Comparison of ENCODE assay signal across 24 mouse cellular contexts in genomic region chr12:3255966-3256365, GRCm38 (mm10). TPM values are rescaled to one million over a fixed set of nuclear protein-coding genes. Genes with fewer than 3 reads are reported as not detected.
DNase-seq lines count a peak whose midpoint lies in the region; ATAC-seq and TF ChIP-seq lines count a peak whose summit lies in the region.
"Had no signal": no experiment of that assay in that cellular context is flagged by ENCODE, and none has a peak within 500 bp of the region (broad histone marks: within the 10 kb centered on the region; RNA-seq: fewer than 3 reads in every experiment).

No protein-coding gene starts in this region.

- no peak overlapping the region for H3K9ac ChIP-seq in liver, embryonic 14.5 days (replicated peaks)
- H3K9ac ChIP-seq in liver, postnatal 0 days (replicated peaks), result no peak overlapping the region
- H3K9ac ChIP-seq in neural tube, embryonic 15.5 days (replicated peaks), result no peak overlapping the region
- H3K9ac ChIP-seq: embryonic facial prominence, embryonic 15.5 days; heart, embryonic 12.5 days; hindbrain, embryonic 15.5 days had no signal

- no peak overlapping the region for H3K4me3 ChIP-seq in gastrocnemius, adult 2 months
- no peak overlapping the region for H3K4me3 ChIP-seq in liver, embryonic 14.5 days (ENCODE audit: insufficient read depth in 1 of 2, low read depth in 2 of 2, low read length in 2 of 2)
- H3K4me3 ChIP-seq in liver, postnatal 0 days (ENCODE audit: low read depth, low read length), result no peak overlapping the region
- no peak overlapping the region for H3K4me3 ChIP-seq in neural tube, embryonic 15.5 days (replicated peaks)
- H3K4me3 ChIP-seq: embryonic facial prominence, embryonic 15.5 days; erythroblast, embryonic 14.5 days; forebrain, embryonic 10.5 days; heart, embryonic 12.5 days; hindbrain, embryonic 15.5 days had no signal

- no peak overlapping the region for H3K4me2 ChIP-seq in liver, embryonic 14.5 days (ENCODE audit: low read depth)
- no peak overlapping the region for H3K4me2 ChIP-seq in liver, postnatal 0 days (ENCODE audit: low read depth, low read length)
- no peak overlapping the region for H3K4me2 ChIP-seq in neural tube, embryonic 15.5 days
- H3K4me2 ChIP-seq: embryonic facial prominence, embryonic 15.5 days; heart, embryonic 12.5 days; hindbrain, embryonic 15.5 days had no signal

- no peak for TF ChIP-seq CTCF in gastrocnemius, adult 2 months (IDR thresholded peaks at IDR 0.05)
- no peak for TF ChIP-seq CTCF in liver, embryonic 14.5 days (IDR thresholded peaks at IDR 0.05; ENCODE audit: low read depth)
- TF ChIP-seq CTCF in liver, postnatal 0 days (IDR thresholded peaks at IDR 0.05; ENCODE audit: low read depth), result no peak

- DNase-seq in adrenal gland, adult (ENCODE audit: inconsistent age in 2 of 2, low spot score in 1 of 2), result peak; percentile 40 to 85
- DNase-seq in adrenal gland, postnatal 10 days, result no peak
- no peak for DNase-seq in gastrocnemius, adult 2 months
- no peak for DNase-seq in gastrocnemius, postnatal 36 days
- DNase-seq in liver, embryonic 14.5 days (ENCODE audit: low read depth in 3 of 3, low spot score in 3 of 3), result no peak
- DNase-seq in liver, postnatal 0 days, result no peak
- DNase-seq in frontal cortex, postnatal 10 days (ENCODE audit: low spot score in 2 of 2), result no peak
- DNase-seq: B cell, adult 2 months; cerebellum, adult 11 months; cerebellum, adult 8-10 months; cerebellum, postnatal 14 days; embryo, embryonic 11 days; gastrocnemius, postnatal 10 days; heart, postnatal 36 days had no signal

- H3K36me3 ChIP-seq in liver, embryonic 14.5 days (replicated peaks; ENCODE audit: control insufficient read depth, insufficient read depth, low read depth), result peaks cover 33% of the 10 kb centered on the region
- peaks cover 46% of the 10 kb centered on the region for H3K36me3 ChIP-seq in liver, postnatal 0 days (replicated peaks; ENCODE audit: insufficient read depth, low read length)
- H3K36me3 ChIP-seq in neural tube, embryonic 15.5 days, result peaks cover 25% of the 10 kb centered on the region

- peak overlapping the region; percentile 4; the same call in 1 of the 2 replicates for H3K27ac ChIP-seq in gastrocnemius, adult 2 months
- H3K27ac ChIP-seq in liver, embryonic 14.5 days, result no peak overlapping the region
- H3K27ac ChIP-seq in liver, postnatal 0 days (ENCODE audit: low read depth), result no peak overlapping the region
- H3K27ac ChIP-seq in neural tube, embryonic 15.5 days (replicated peaks), result no peak overlapping the region
- H3K27ac ChIP-seq: embryonic facial prominence, embryonic 15.5 days; forebrain, embryonic 10.5 days; hindbrain, embryonic 15.5 days had no signal

- peaks cover 5 to 8% of the 10 kb centered on the region in 2 experiments for H3K4me1 ChIP-seq in liver, embryonic 14.5 days (replicated peaks; ENCODE audit: control insufficient read depth in 2 of 2, insufficient read depth in 2 of 2, low read length in 1 of 2)
- 0 out of 2 replicates have a peak, but pooled peaks cover 3% of the 10 kb centered on the region for H3K4me1 ChIP-seq in liver, postnatal 0 days (ENCODE audit: insufficient read depth)
- H3K4me1 ChIP-seq in neural tube, embryonic 15.5 days, result no peaks in the 10 kb centered on the region
- H3K4me1 ChIP-seq: embryonic facial prominence, embryonic 15.5 days; forebrain, embryonic 10.5 days; heart, embryonic 12.5 days; hindbrain, embryonic 15.5 days had no signal

- TF ChIP-seq EP300 in liver, embryonic 14.5 days (IDR thresholded peaks at IDR 0.05; ENCODE audit: low read depth), result no peak
- TF ChIP-seq EP300 in liver, postnatal 0 days (IDR thresholded peaks at IDR 0.05; ENCODE audit: low read depth), result no peak

- intact Hi-C loops in gastrocnemius, adult 2 months (cut with DNase I), result no loop called here
- intact Hi-C loops in gastrocnemius, postnatal 36 days (cut with DNase I), result no loop called here

- H3K9me3 ChIP-seq in liver, embryonic 14.5 days (ENCODE audit: control insufficient read depth, low read length), result no peaks in the 10 kb centered on the region
- H3K9me3 ChIP-seq in liver, postnatal 0 days (ENCODE audit: low read length), result no peaks in the 10 kb centered on the region
- no peaks in the 10 kb centered on the region for H3K9me3 ChIP-seq in neural tube, embryonic 15.5 days (replicated peaks)
- H3K9me3 ChIP-seq: embryonic facial prominence, embryonic 15.5 days; forebrain, embryonic 10.5 days; G1E; heart, embryonic 12.5 days; hindbrain, embryonic 15.5 days had no signal

- H3K27me3 ChIP-seq in liver, embryonic 14.5 days (ENCODE audit: control insufficient read depth, insufficient read depth, low read length), result no peaks in the 10 kb centered on the region
- H3K27me3 ChIP-seq in liver, postnatal 0 days (ENCODE audit: insufficient read depth, low read length), result no peaks in the 10 kb centered on the region
- no peaks in the 10 kb centered on the region for H3K27me3 ChIP-seq in neural tube, embryonic 15.5 days (replicated peaks)
- H3K27me3 ChIP-seq: embryonic facial prominence, embryonic 15.5 days; heart, embryonic 12.5 days; hindbrain, embryonic 15.5 days had no signal

- ATAC-seq in liver, embryonic 14.5 days (ENCODE audit: insufficient read depth), result 0 out of 2 replicates have a peak, but pooled peaks have one; percentile 22
- ATAC-seq in liver, postnatal 0 days, result no peak
- no peak for ATAC-seq in neural tube, embryonic 15.5 days (ENCODE audit: low FRiP score)
- ATAC-seq: CD4-positive, CD25-positive, alpha-beta regulatory T cell, adult 4 months; forebrain, embryonic 14.5 days; intestine, embryonic 16.5 days had no signal

RNA-seq across cellular contexts. Expression of gene Rab10, which starts 53.8 kb away (rescaled TPM):
- 100 to 1,000 TPM; 145 to 155 TPM for total RNA-seq in adrenal gland, postnatal 10 days (2021)
- total RNA-seq in gastrocnemius, adult 2 months (2021), result 100 to 1,000 TPM; 272 to 301 TPM
- 100 to 1,000 TPM; 239 to 279 TPM for total RNA-seq in gastrocnemius, postnatal 36 days (2021)
- 19.9 and 28.7 TPM in 2 replicates for polyA plus RNA-seq in liver, embryonic 14.5 days (2012; rRNA removed)
- polyA plus RNA-seq in liver, embryonic 14.5 days (2014; fragmentation: Nextera tagmentation; extraction: Ambion mirVana), result 42.1 and 47.1 TPM in 2 replicates
- polyA plus RNA-seq in liver, postnatal 0 days (2015; fragmentation: Nextera tagmentation; extraction: Ambion mirVana), result 31.6 and 34.6 TPM in 2 replicates
- 135 and 148 TPM in 2 replicates for polyA plus RNA-seq in neural tube, embryonic 15.5 days (2015; fragmentation: Nextera tagmentation; extraction: Ambion mirVana)

Comparison
In these comparisons a context has a peak if more than half of its experiments do, and no peak if none do; other contexts are left out.
1. DNase-seq: peak in adrenal gland, adult (2 of 2); none in adrenal gland, postnatal 10 days (single experiment), gastrocnemius, adult 2 months (single experiment), gastrocnemius, postnatal 36 days (0 of 2), liver, embryonic 14.5 days (0 of 3), liver, postnatal 0 days (single experiment) and frontal cortex, postnatal 10 days (0 of 2).